Mouse (Mus musculus): ENCODE data around the gene Vstm2b. TPM values are rescaled to one million over a fixed set of nuclear protein-coding genes. Genes with fewer than 3 reads are reported as not detected.

Vstm2b gene
- polyA plus RNA-seq (2012; fragmentation: generic; extraction: Trizol): not detected

DNA sequence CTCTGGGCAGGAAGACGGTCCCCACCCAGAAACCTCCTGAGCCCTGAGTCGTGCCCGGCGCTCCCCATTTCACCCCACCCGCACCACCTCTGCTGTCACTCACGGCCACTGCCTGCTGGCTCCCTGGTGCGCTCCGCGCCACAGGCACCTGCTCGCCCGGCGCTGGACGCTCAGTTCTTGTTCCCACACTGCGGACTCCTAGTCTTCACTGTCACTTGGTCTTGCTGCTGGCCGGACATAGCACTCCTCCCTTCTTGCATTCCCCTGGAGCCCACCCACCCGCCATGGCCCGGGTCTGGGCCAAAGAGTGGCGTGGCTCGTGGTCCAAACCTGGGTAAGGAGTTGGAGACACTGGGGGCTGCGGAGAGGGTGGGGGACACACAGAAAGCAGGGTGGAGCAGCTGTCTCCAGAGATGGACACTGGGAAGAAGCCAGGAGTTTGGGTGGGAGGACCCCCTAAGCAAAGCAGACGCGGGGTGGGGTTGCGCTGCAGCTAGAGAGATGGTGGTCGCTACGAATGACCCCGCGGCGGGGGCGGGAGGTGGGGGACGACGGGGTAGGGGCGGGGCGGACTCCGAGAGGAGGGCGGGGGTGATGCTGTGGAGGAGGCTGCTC is at the start of gene Vstm2b:
Gene Vstm2b, plus strand, starts transcription at position 233 of the 615 bp plus-strand sequence.

Other genes starting within 250 kb of the Vstm2b start
- not detected for gene 4930433I11Rik, start 89.2 kb downstream of the Vstm2b start, polyA plus RNA-seq (2012; fragmentation: generic; extraction: Trizol)
- not detected for gene Gm4884, start 134.4 kb downstream of the Vstm2b start, polyA plus RNA-seq (2012; fragmentation: generic; extraction: Trizol)